Mouse (Mus musculus) megakaryocyte, embryonic 14.5 days (primary cell): ENCODE results near the gene Mut. TPM values are rescaled to one million over a fixed set of nuclear protein-coding genes. Genes with fewer than 3 reads are reported as not detected.

Experiments
- H3K27me3 ChIP-seq: replicated peaks from 2 replicates; pipeline ENCODE3; 2012; ENCODE audit warnings: inconsistent platforms
- H3K36me3 ChIP-seq: replicated peaks from 2 replicates; pipeline ENCODE3; 2012; ENCODE audit warnings: low read length, inconsistent platforms, mixed read lengths
- H3K4me1 ChIP-seq: 2 replicates; pipeline ENCODE4 v1.6.1; 2012; ENCODE audit warnings: inconsistent platforms
- H3K4me3 ChIP-seq: replicated peaks from 2 replicates; pipeline ENCODE3; 2012; ENCODE audit warnings: moderate library complexity, mild to moderate bottlenecking, inconsistent platforms
- H3K9me3 ChIP-seq: 2 replicates; pipeline ENCODE4 v1.6.1; 2012; ENCODE audit warnings: inconsistent platforms
- FLI1 ChIP-seq: IDR thresholded peaks from 2 replicates; pipeline ENCODE4 v1.6.1; 2012; ENCODE audit warnings: low read length, inconsistent platforms, mixed read lengths
- GATA1 ChIP-seq: IDR thresholded peaks from 3 replicates; pipeline ENCODE4 v1.6.1; 2012; ENCODE audit warnings: mixed read lengths, low read length, inconsistent platforms, borderline replicate concordance
- polyA plus RNA-seq: library from polyadenylated mRNA; stranded (reverse); fragments of >175 nt; gene quantifications from 2 replicates; pipeline ENCODE4 v1.2.3, GENCODE M21; 2012; ENCODE audit warnings: low replicate concordance; ENCODE audit not compliant: insufficient read depth

Mut gene
- polyA plus RNA-seq, result 3.5 TPM in 1 of 2 replicates, not detected in the other

DNA sequence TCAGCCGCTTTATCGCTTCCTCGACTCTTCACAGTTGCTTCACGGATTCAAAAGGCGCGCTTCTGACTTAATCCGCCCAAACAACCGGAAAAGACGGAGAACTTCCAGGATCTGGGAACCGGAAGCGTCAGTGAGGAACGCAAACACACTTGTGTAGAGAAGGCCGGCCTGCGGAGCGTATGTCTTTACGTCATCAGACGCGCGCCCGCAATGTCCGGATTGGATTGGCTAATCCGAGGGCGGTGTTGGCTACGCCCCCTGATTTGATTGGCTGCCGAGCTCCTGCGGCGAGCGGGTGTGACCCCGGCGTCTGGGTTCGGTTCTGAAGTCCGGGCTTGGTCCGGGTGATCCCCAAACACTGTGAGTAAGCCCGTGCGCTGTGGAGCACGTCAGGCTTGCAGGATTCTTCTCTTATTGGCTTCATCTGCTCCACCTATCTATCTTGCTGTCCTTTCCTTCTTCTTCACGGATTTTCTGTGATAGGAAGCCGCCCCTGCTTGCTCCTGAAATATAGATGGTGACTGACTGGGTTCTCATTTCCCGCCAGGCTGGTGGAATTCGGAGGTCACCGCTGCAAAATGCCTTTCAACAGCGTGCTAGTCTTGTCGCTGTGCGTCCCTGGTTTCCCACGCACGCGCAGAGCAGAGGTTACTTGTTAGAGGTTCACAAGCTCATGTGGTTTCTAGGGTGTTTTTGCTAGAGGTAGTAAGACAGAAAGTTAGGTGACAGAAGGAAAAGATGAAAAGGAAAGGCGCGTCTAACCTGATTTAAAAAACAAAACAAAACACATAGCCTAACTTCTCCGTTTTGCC is at the start of gene Mut, which contains the start of gene Cenpq:
Gene Mut, plus strand, starts transcription at position 266 of the 812 bp plus-strand sequence.
Gene Cenpq, minus strand, starts transcription at position 628 of the 812 bp plus-strand sequence.
- Histone ChIP-seq H3K4me1 (peaks cover 7% of the 10 kb centered on the region; the same call in 1 of the 2 replicates), H3K36me3 (peaks cover 56% of the 10 kb centered on the region), H3K27me3 (no peaks in the 10 kb centered on the region), H3K4me3 (peak within 1 kb of the TSS; percentile 93), H3K9me3 (no peaks in the 10 kb centered on the region)
- no peak; the same call in 1 of the 2 replicates for TF ChIP-seq FLI1
- no peak for TF ChIP-seq GATA1

DNA sequence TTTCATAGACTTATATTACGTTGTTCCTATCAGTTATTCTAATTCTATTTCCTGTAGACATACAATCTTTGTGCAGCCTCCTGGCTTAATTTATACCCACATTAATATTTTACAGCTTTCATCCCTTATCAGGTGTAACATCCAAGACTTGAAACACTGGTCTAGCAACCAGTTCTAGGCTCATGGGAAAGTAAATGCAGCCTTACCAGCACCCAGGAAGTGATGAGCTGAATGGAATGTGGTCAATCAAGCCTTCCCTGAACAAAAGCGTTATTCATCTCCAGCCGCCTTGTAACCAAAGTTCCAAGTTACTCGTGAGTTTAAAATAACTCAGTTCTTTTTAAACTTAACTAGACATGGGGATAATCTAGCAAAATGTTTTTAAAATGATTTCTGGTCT is 49.3 kb upstream of the Mut start:
- Histone ChIP-seq H3K36me3 (no peaks in the 10 kb centered on the region), H3K27me3 (no peaks in the 10 kb centered on the region), H3K4me3 (no peak overlapping the region), H3K9me3 (no peaks in the 10 kb centered on the region), H3K4me1 (peaks cover 30% of the 10 kb centered on the region)
- TF ChIP-seq GATA1 (no peak), FLI1 (no peak)

DNA sequence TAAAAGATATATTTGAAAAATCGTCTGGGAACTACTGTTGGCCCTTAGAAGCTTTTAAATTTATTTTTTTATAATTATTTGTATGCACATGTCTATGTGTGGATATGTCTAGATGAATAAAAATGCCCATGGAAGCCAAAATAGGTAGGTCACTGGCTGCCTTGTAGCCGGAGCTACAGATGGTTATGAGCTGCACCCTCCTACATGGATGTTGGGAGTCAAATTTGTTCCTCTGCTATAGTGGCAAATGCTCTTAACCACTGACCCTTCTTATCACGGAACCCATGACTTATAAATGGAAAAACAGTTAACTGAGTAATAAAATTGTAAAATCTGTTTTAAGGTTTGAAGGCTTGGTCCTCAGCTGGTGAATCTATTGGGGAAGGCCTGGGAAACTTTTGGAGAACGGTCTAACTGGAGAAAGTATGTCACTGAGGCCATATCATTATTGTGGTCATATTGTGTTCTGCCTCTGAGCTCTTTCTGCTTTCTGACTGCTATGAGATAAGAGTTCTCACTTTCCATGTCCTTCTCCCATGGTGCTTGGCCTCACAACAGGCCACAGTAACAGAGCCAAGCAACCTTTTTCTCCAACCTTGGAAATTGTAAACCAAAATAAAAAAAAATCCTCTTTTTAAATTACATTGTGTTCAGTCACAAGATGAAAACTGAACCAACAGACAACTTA is 46.5 kb upstream of the Mut start:
- Histone ChIP-seq H3K36me3 (no peaks in the 10 kb centered on the region), H3K9me3 (no peaks in the 10 kb centered on the region), H3K4me3 (no peak overlapping the region), H3K27me3 (no peaks in the 10 kb centered on the region), H3K4me1 (peaks cover 24% of the 10 kb centered on the region)
- TF ChIP-seq GATA1 (no peak), FLI1 (no peak)

DNA sequence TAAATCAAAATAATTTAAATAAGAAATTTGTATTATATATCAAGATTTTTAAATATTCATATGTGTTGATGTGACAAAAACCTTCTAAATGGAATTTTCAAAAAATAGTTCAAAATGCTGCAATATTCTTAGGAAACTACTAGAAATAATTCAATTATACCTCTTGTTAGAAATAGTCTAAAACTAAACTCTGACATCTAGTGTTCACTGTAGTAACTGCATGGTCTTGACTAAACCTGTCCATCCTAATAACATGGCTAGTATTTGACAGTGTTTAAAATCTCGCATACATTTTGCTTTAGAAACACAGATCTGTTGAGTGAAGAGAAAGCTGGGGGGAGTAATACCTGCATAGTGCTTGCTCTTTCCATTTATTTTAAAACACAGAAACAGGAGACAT is 37.6 kb upstream of the Mut start:
- no peak for TF ChIP-seq GATA1
- no peak for TF ChIP-seq FLI1
- Histone ChIP-seq H3K27me3 (no peaks in the 10 kb centered on the region), H3K9me3 (peaks cover 4% of the 10 kb centered on the region; the same call in 1 of the 2 replicates), H3K36me3 (no peaks in the 10 kb centered on the region), H3K4me3 (no peak overlapping the region), H3K4me1 (peaks cover 3% of the 10 kb centered on the region; the same call in 1 of the 2 replicates)

DNA sequence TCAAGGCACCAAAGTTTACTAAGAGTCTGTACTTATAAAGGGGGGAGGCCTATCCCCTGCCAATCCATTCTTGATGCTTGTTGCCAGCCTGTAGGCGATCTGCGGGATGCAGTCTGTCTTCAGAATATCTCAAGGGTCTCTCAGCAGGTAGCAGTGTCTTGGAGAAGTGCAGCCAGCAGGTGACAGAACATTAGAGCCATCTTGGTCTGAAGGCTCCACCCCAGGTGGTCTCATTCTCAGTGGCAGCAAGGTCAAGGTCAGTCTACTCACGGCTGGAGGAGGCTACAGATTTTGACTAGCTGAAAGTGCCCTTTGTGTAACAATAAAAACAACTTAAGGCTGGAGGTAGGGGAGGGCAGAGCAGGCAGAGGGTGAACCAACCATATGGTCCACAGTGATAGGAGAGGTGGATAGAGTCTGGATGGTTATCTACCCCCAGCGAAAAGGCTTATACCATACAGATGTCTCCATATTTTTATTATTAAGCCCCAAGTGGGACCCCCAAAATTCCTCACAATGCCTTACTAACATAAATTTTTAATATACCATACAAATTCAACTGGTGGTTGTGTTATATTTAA is 34.6 kb upstream of the Mut start:
- H3K4me3 ChIP-seq, result no peak overlapping the region
- H3K27me3 ChIP-seq, result peaks cover 2% of the 10 kb centered on the region
- H3K36me3 ChIP-seq, result no peaks in the 10 kb centered on the region
- TF ChIP-seq GATA1 (no peak), FLI1 (no peak)
- H3K9me3 ChIP-seq, result no peaks in the 10 kb centered on the region
- H3K4me1 ChIP-seq, result peaks cover 3% of the 10 kb centered on the region

DNA sequence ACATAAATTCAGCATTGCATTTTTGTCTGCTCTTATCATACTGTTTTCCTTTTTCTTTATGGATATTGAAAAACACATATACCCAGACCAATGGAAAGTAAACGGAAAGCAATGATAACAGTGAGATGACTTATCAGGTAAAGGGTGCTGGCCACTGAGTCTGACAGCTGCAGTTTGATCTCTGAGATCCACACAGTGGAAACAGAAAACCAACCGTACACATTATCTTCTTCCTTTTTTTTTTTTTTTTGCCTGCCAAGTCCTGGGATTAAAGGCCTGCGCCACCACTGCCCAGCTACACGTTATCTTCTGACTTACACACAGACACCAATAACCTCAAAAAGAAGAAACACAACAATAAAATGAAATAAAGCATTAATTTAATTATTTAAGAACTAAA is 31.1 kb upstream of the Mut start:
- Histone ChIP-seq H3K4me3 (no peak overlapping the region), H3K4me1 (peaks cover 5% of the 10 kb centered on the region), H3K36me3 (no peaks in the 10 kb centered on the region), H3K9me3 (no peaks in the 10 kb centered on the region), H3K27me3 (peaks cover 2% of the 10 kb centered on the region)
- TF ChIP-seq GATA1 (no peak), FLI1 (no peak)

DNA sequence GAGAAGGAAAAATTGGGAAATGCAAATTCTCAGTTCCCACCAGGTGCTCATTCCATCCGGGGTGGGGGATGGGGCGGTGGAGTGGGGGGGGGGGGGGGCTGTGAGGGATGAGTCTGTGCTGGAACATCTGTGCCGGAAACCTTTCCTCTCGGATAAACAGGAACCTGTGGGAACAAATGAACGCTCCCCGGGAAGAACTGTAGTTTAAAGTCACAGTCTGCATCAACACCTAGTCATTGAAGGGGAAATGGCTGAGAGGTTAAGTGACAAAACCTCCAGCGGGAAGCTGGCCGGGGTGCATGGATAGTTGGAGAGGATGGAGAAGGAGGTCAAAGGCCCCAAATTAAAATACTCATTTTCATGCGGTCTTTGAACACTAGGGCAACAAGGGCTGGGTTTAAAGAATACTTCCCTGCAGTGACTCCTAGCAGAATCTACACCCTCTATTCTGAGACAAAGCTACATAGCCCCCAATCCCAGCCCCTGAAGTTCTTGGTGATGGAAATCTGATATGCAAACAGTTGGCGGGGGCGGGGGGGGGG is 30.4 kb upstream of the Mut start:
- H3K9me3 ChIP-seq, result no peaks in the 10 kb centered on the region
- H3K4me3 ChIP-seq, result no peak overlapping the region
- H3K27me3 ChIP-seq, result peaks cover 2% of the 10 kb centered on the region
- peaks cover 5% of the 10 kb centered on the region for H3K4me1 ChIP-seq
- H3K36me3 ChIP-seq, result no peaks in the 10 kb centered on the region
- TF ChIP-seq GATA1, result no peak

DNA sequence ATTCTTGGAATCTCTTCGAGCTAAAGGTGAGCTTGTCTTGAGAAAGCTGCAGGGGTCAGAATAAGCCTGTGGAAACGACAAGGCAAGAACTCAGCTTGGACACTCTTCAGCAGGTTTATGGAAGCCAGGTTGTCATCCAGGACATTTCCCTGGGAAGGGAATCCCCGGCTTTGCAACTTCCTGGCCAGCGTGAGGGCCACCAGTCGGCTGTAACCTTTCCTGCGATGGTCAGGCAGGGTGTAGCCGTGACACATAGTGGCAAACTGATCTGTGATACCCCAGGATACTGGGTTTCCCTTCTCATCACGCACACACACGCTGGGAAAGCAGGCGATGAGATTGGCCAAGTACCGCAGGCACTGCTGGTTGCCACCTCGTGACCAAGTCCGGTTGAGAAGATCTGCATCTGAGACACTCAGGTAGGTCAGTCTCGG is 29.7 kb upstream of the Mut start:
- Histone ChIP-seq H3K27me3 (peaks cover 2% of the 10 kb centered on the region), H3K36me3 (no peaks in the 10 kb centered on the region), H3K4me3 (peak overlapping the region; percentile 84), H3K4me1 (peaks cover 5% of the 10 kb centered on the region), H3K9me3 (no peaks in the 10 kb centered on the region)
- TF ChIP-seq FLI1 (no peak), GATA1 (no peak)

DNA sequence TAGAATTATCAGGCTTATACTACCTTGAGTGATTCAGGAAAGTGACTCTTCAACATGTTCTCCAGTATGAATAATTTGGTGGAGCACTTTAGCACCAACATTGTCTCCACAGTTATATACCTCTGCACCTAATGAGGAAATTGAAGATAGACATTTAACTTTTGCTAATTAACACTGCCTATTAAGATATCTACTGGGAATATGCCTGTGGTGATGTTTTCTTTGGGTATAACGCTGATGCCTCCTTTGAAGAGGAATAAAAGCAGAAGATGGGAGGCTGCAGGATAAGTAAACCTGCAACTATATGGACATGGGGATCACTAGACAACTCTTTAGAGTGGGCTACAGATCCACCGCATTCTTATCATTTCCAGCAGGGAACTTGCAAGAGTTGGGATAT is 20.2 kb upstream of the Mut start, which contains the start of gene Glyatl3:
Gene Glyatl3, minus strand, starts transcription at position 101 of the 400 bp plus-strand sequence.
- H3K4me3 ChIP-seq, result no peak within 1 kb of the TSS
- H3K36me3 ChIP-seq, result no peaks in the 10 kb centered on the region
- no peaks in the 10 kb centered on the region for H3K4me1 ChIP-seq
- H3K9me3 ChIP-seq, result no peaks in the 10 kb centered on the region
- TF ChIP-seq GATA1, result no peak
- TF ChIP-seq FLI1, result no peak
- no peaks in the 10 kb centered on the region for H3K27me3 ChIP-seq

DNA sequence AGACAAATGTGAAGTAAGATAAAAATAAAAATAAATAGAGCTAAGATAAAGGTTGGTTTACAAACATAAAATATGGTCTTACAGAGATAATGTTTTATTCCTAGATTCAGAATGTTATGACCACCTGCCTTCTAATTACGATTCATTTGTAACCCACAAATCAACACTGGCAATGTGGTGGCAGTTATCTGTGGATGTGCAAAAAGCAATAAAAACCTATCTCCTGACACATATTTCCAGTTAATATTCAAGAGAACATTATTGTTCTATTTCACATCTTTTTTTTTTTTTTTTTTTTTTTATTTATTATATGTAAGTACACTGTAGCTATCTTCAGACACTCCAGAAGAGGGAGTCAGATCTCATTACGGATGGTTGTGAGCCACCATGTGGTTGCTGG is 19.0 kb upstream of the Mut start:
- H3K36me3 ChIP-seq, result no peaks in the 10 kb centered on the region
- H3K4me1 ChIP-seq, result no peaks in the 10 kb centered on the region
- no peak for TF ChIP-seq FLI1
- no peak for TF ChIP-seq GATA1
- no peaks in the 10 kb centered on the region for H3K27me3 ChIP-seq
- H3K9me3 ChIP-seq, result no peaks in the 10 kb centered on the region
- H3K4me3 ChIP-seq, result no peak overlapping the region
